Mouse (Mus musculus) spleen, adult 2 months (tissue): Measurements from ENCODE around the gene Cacna1a.

Experiments used
- CTCF ChIP-seq: fragments of 200-500 bp; IDR thresholded peaks from 2 replicates; pipeline ENCODE4 v1.5.1; 2011; ENCODE audit warnings: mild to moderate bottlenecking, inconsistent platforms; ENCODE audit not compliant: insufficient read depth, insufficient read length, insufficient replicate concordance; ENCODE audit errors: extremely low read depth
- POLR2A ChIP-seq: fragments of 200-500 bp; IDR thresholded peaks from 2 replicates; pipeline ENCODE4 v1.6.1; 2011; ENCODE audit warnings: low read depth, low read length, inconsistent platforms

DNA sequence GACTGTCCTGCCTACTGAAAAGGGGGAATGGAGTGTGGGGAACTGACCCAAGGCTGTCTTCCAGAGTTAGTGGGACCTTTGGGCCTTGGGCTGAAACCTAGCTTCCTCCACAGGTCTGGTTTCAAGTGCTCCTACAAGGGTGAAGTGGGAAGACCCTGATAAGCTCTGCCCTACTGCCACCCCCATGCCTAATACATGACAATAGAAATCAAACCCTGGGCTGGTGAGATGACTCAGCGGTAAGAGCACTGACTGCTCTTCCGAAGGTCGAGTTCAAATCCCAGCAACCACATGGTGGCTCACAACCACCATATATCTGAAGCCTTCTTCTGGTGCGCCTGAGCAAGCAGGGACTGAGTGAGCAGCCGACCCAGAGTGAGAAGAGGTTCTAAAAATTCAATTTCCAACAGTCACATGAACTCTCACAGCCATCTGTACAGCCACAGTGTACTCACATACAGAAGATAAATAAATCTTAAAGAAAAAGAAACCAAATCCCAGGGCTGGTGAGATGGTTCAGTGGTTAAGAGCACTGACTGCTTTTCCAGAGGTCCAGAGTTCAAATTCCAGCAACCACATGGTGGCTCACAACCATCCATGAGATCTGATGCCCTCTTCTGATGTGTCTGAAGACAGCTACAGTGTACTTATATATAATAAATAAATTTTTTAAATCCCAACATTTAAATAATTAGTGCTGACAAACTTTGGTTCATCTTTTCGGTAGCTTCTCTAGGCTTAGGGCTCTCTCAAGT lies 280.7 kb downstream of the Cacna1a start:
- TF ChIP-seq CTCF (no peak), POLR2A (no peak)
